Comparison of ENCODE assay signal across 28 mouse cellular contexts in genomic region chr15:81081216-81081615, GRCm38 (mm10).
DNase-seq lines count a peak whose midpoint lies in the region; ATAC-seq and TF ChIP-seq lines count a peak whose summit lies in the region.
"Had no signal": no experiment of that assay in that cellular context is flagged by ENCODE, and none has a peak within 500 bp of the region (broad histone marks: within the 10 kb centered on the region; RNA-seq: fewer than 3 reads in every experiment).

No protein-coding gene starts in this region.

- no peaks in the 10 kb centered on the region for H3K27me3 ChIP-seq in lung, embryonic 14.5 days (ENCODE audit: insufficient read depth, low read length)
- H3K27me3 ChIP-seq in splenic B cell, adult 2 months (ENCODE audit: control insufficient read depth, insufficient read depth, low read length, poor library complexity, severe bottlenecking): no peaks in the 10 kb centered on the region
- H3K27me3 ChIP-seq: forebrain, embryonic 13.5 days; limb, embryonic 12.5 days; liver, embryonic 12.5 days; midbrain, embryonic 15.5 days; Patski had no signal

- H3K4me2 ChIP-seq in lung, embryonic 14.5 days: no peak overlapping the region
- H3K4me2 ChIP-seq: forebrain, embryonic 13.5 days; limb, embryonic 12.5 days; liver, embryonic 12.5 days; midbrain, embryonic 15.5 days had no signal

- 0 out of 2 replicates have a peak, but pooled peaks cover 3% of the 10 kb centered on the region for H3K4me1 ChIP-seq in lung, embryonic 14.5 days (ENCODE audit: insufficient read depth)
- H3K4me1 ChIP-seq: liver, embryonic 12.5 days; midbrain, embryonic 15.5 days had no signal

- no peak for TF ChIP-seq CTCF in lung, embryonic 14.5 days (IDR thresholded peaks at IDR 0.05; ENCODE audit: low read depth)

- H3K27ac ChIP-seq in lung, embryonic 14.5 days (ENCODE audit: low read depth): no peak overlapping the region
- H3K27ac ChIP-seq: embryonic facial prominence, embryonic 10.5 days; forebrain, embryonic 13.5 days; heart, adult 2 months; hindbrain, postnatal 0 days; limb, embryonic 12.5 days; liver, embryonic 12.5 days; midbrain, embryonic 15.5 days; stomach, postnatal 0 days had no signal

- no peak overlapping the region for H3K9ac ChIP-seq in lung, embryonic 14.5 days
- H3K9ac ChIP-seq: forebrain, embryonic 13.5 days; limb, embryonic 12.5 days; liver, embryonic 12.5 days; midbrain, embryonic 15.5 days had no signal

- peak; percentile 37 for DNase-seq in lung, embryonic 14.5 days
- DNase-seq in lung, postnatal 14 days: no peak
- peak; percentile 73 for DNase-seq in induced T-regulatory cell, adult 2 months (ENCODE audit: low read depth)
- DNase-seq in splenic B cell, adult 2 months (ENCODE audit: low read depth, low spot score): peak; percentile 16
- no peak for DNase-seq in embryo, embryonic 11 days
- DNase-seq: adrenal gland, postnatal 36 days; cerebellum, adult 18-20 months; cerebellum, postnatal 36 days; gastrocnemius, postnatal 14 days; heart, adult 2 months; heart, postnatal 4 days; kidney, adult 9 months; kidney, postnatal 4 days; layer of hippocampus, adult 9-11 months; retina, postnatal 1 day; right cerebral cortex, postnatal 4 days; thymus, postnatal 14 days had no signal

- H3K9me3 ChIP-seq in lung, embryonic 14.5 days (ENCODE audit: low read depth, low read length): no peaks in the 10 kb centered on the region
- H3K9me3 ChIP-seq: embryonic facial prominence, embryonic 10.5 days; forebrain, embryonic 13.5 days; limb, embryonic 12.5 days; liver, embryonic 12.5 days; megakaryocyte, embryonic 14.5 days; midbrain, embryonic 15.5 days had no signal

- ATAC-seq in lung, embryonic 14.5 days (ENCODE audit: insufficient read depth): no peak
- ATAC-seq in CD4-positive, CD25-positive, alpha-beta regulatory T cell, adult 4 months: peak; percentile 83
- ATAC-seq in erythroid progenitor cell, adult 5-6 weeks (replicated peaks; ENCODE audit: low FRiP score, poor library complexity, severe bottlenecking): no peak
- ATAC-seq: forebrain, embryonic 13.5 days; hindbrain, postnatal 0 days; liver, embryonic 12.5 days; midbrain, embryonic 15.5 days; Patski had no signal

- no peaks in the 10 kb centered on the region for H3K36me3 ChIP-seq in lung, embryonic 14.5 days (ENCODE audit: insufficient read depth)
- no peaks in the 10 kb centered on the region for H3K36me3 ChIP-seq in splenic B cell, adult 2 months (ENCODE audit: control insufficient read depth, insufficient read depth, low read length, poor library complexity, severe bottlenecking)
- H3K36me3 ChIP-seq: embryonic facial prominence, embryonic 10.5 days; limb, embryonic 12.5 days; liver, embryonic 12.5 days; midbrain, embryonic 15.5 days had no signal

- WGBS in lung, embryonic 14.5 days: 34% methylated on average over 4 of the region's 4 CpGs

- no peak overlapping the region for H3K4me3 ChIP-seq in lung, embryonic 14.5 days (ENCODE audit: low read depth, low read length)
- H3K4me3 ChIP-seq: embryonic facial prominence, embryonic 10.5 days; forebrain, embryonic 13.5 days; heart, adult 2 months; limb, embryonic 12.5 days; liver, embryonic 12.5 days; megakaryocyte, embryonic 14.5 days; midbrain, embryonic 15.5 days had no signal

Comparison
In these comparisons a context has a peak if more than half of its experiments do, and no peak if none do; other contexts are left out.
1. DNase-seq: peak in lung, embryonic 14.5 days (single experiment), induced T-regulatory cell, adult 2 months (single experiment) and splenic B cell, adult 2 months (single experiment); none in lung, postnatal 14 days (single experiment) and embryo, embryonic 11 days (single experiment).